In the genomic region with DNA sequence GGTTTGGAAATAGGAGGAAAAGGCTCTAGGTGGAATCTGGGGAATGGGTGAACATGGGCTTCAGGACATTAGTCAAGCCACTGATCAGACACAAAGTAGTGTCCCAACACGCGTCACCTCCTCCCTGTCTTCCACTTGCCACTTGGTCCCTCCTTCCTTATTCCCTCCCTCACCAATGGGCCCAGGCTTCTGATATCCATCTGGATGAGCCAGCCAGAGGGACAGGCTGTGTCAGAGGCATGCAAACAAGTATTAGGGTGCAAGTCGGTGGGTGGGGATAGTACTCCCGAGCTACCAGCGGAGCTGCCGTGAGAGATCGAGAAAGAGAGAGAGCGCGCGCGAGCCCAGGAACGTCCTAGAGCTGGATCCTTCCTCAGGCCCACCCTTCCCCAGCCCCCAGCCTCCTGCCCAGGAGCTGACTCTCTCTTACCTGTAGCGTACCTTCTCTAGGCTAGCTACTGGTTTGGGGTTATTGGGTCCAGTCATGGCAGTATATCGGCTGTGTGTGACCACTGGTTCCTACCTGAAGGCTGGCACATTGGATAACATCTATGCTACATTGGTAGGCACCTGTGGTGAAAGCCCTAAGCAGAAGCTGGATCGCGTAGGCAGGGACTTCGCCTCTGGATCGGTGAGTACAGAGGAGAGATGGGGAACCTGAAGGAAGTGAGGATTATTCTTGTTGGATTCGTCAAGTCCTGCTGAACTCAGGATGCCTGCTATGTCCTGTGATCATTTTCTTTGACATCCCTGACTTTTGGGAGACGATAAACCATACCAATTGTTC, we compare ENCODE assay signal across 9 mouse cellular contexts. TPM values are rescaled to one million over a fixed set of nuclear protein-coding genes. Genes with fewer than 3 reads are reported as not detected.
A peak's percentile ranks its signal among the peaks of the same experiment; 100 is the strongest.
DNase-seq lines count a peak whose midpoint lies in the region; ATAC-seq and TF ChIP-seq lines count a peak whose summit lies in the region.
"Had no signal": no experiment of that assay in that cellular context is flagged by ENCODE, and none has a peak within 500 bp of the region (broad histone marks: within the 10 kb centered on the region; RNA-seq: fewer than 3 reads in every experiment).

No protein-coding gene starts in this region.

- TF ChIP-seq EP300 in liver, embryonic 14.5 days (IDR thresholded peaks at IDR 0.05; ENCODE audit: low read depth) = no peak
- no peak for TF ChIP-seq EP300 in stomach, postnatal 0 days (optimal IDR thresholded peaks at IDR 0.05)

- H3K9ac ChIP-seq in forebrain, embryonic 15.5 days (replicated peaks) = peak overlapping the region; percentile 48
- H3K9ac ChIP-seq in liver, embryonic 14.5 days (replicated peaks) = peak overlapping the region; percentile 56
- H3K9ac ChIP-seq in stomach, postnatal 0 days (ENCODE audit: low read length) = peak overlapping the region; percentile 35; the same call in 1 of the 2 replicates

- no peak for ATAC-seq in CD4-positive, CD25-positive, alpha-beta regulatory T cell, adult 4 months
- ATAC-seq in forebrain, embryonic 15.5 days (replicated peaks) = no peak
- no peak for ATAC-seq in liver, embryonic 14.5 days (ENCODE audit: insufficient read depth)
- no peak for ATAC-seq in stomach, postnatal 0 days (ENCODE audit: low FRiP score, low TSS enrichment)

- H3K27me3 ChIP-seq in forebrain, embryonic 15.5 days = no peaks in the 10 kb centered on the region
- peaks cover 21% of the 10 kb centered on the region for H3K27me3 ChIP-seq in liver, embryonic 14.5 days (ENCODE audit: control insufficient read depth, insufficient read depth, low read length)
- H3K27me3 ChIP-seq in stomach, postnatal 0 days (ENCODE audit: control insufficient read depth, insufficient read depth, low read length) = no peaks in the 10 kb centered on the region

- 14% methylated on average over 20 of the region's 20 CpGs for WGBS in forebrain, embryonic 15.5 days
- WGBS in liver, embryonic 14.5 days (ENCODE audit: insufficient replicate concordance) = 12% methylated on average over 20 of the region's 20 CpGs
- WGBS in stomach, postnatal 0 days = 13% methylated on average over 18 of the region's 20 CpGs

- peak overlapping the region; percentile 65 for H3K4me3 ChIP-seq in forebrain, embryonic 15.5 days
- H3K4me3 ChIP-seq in liver, embryonic 14.5 days (ENCODE audit: insufficient read depth in 1 of 2, low read depth in 2 of 2, low read length in 2 of 2) = peak overlapping the region; percentile 73 to 88
- peak overlapping the region; percentile 37 for H3K4me3 ChIP-seq in stomach, postnatal 0 days (ENCODE audit: low read depth, low read length)

- no peak for TF ChIP-seq CTCF in liver, embryonic 14.5 days (IDR thresholded peaks at IDR 0.05; ENCODE audit: low read depth)
- TF ChIP-seq CTCF in stomach, postnatal 0 days (IDR thresholded peaks at IDR 0.05; ENCODE audit: low read depth) = 0 out of 2 replicates have a peak, but pooled peaks have one; percentile 5

- H3K4me1 ChIP-seq in forebrain, embryonic 15.5 days = peaks cover 21% of the 10 kb centered on the region
- H3K4me1 ChIP-seq in liver, embryonic 14.5 days (replicated peaks; ENCODE audit: control insufficient read depth in 2 of 2, insufficient read depth in 2 of 2, low read length in 1 of 2) = peaks cover 8 to 13% of the 10 kb centered on the region in 2 experiments
- H3K4me1 ChIP-seq in stomach, postnatal 0 days (replicated peaks; ENCODE audit: control insufficient read depth, insufficient read depth) = no peaks in the 10 kb centered on the region

- peak overlapping the region; percentile 77 for H3K4me2 ChIP-seq in forebrain, embryonic 15.5 days (replicated peaks)
- H3K4me2 ChIP-seq in liver, embryonic 14.5 days (ENCODE audit: low read depth) = peak overlapping the region; percentile 97
- H3K4me2 ChIP-seq in stomach, postnatal 0 days (replicated peaks; ENCODE audit: low read depth) = peak overlapping the region; percentile 65

- no peaks in the 10 kb centered on the region for H3K36me3 ChIP-seq in forebrain, embryonic 15.5 days
- no peaks in the 10 kb centered on the region for H3K36me3 ChIP-seq in liver, embryonic 14.5 days (replicated peaks; ENCODE audit: control insufficient read depth, insufficient read depth, low read depth)
- H3K36me3 ChIP-seq in stomach, postnatal 0 days (ENCODE audit: control insufficient read depth, insufficient read depth, low read length) = no peaks in the 10 kb centered on the region

- peak; percentile 58 for DNase-seq in CD4-positive, CD25-positive, alpha-beta regulatory T cell, adult 2 months (ENCODE audit: low read depth, low spot score)
- DNase-seq in right cerebral cortex, postnatal 14 days = peak; percentile 4
- DNase-seq in right cerebral cortex, adult 18-20 months = no peak
- DNase-seq in liver, embryonic 14.5 days (ENCODE audit: low read depth in 3 of 3, low spot score in 3 of 3) = no peak
- DNase-seq in stomach, postnatal 0 days (ENCODE audit: low spot score) = no peak
- DNase-seq in kidney, postnatal 36 days = no peak

- H3K9me3 ChIP-seq in forebrain, embryonic 15.5 days = no peaks in the 10 kb centered on the region
- H3K9me3 ChIP-seq in liver, embryonic 14.5 days (ENCODE audit: control insufficient read depth, low read length) = no peaks in the 10 kb centered on the region
- H3K9me3 ChIP-seq in stomach, postnatal 0 days (ENCODE audit: control insufficient read depth, low read length) = no peaks in the 10 kb centered on the region

- H3K27ac ChIP-seq in forebrain, embryonic 15.5 days (replicated peaks) = peak overlapping the region; percentile 77; the same call in 1 of the 2 replicates
- no peak overlapping the region for H3K27ac ChIP-seq in liver, embryonic 14.5 days
- peak overlapping the region; percentile 74 for H3K27ac ChIP-seq in stomach, postnatal 0 days (replicated peaks)

RNA-seq across cellular contexts. Expression of a gene that starts 0.4 kb away (rescaled TPM):
- polyA plus RNA-seq in CD4-positive, CD25-positive, alpha-beta regulatory T cell, adult 4 months (2017; shearing (Covaris generic)) = under 1 TPM in 1 of 2 experiments, not detected in 1; 0.35 TPM
- polyA plus RNA-seq in forebrain, embryonic 15.5 days (2015; fragmentation: Nextera tagmentation; extraction: Ambion mirVana) = 2.2 and 3.6 TPM in 2 replicates
- polyA plus RNA-seq in liver, embryonic 14.5 days (2012; rRNA removed) = 0.05 and 0.38 TPM in 2 replicates
- 0.15 TPM in 1 of 2 replicates, not detected in the other for polyA plus RNA-seq in liver, embryonic 14.5 days (2014; fragmentation: Nextera tagmentation; extraction: Ambion mirVana)
- polyA plus RNA-seq in stomach, postnatal 0 days (2015; fragmentation: Nextera tagmentation; extraction: Ambion mirVana) = 20.2 and 22.5 TPM in 2 replicates

RNA-seq across cellular contexts. Expression of a gene that starts 3.7 kb away (rescaled TPM):
- polyA plus RNA-seq in CD4-positive, CD25-positive, alpha-beta regulatory T cell, adult 4 months (2017; shearing (Covaris generic)) = not detected
- polyA plus RNA-seq in forebrain, embryonic 15.5 days (2015; fragmentation: Nextera tagmentation; extraction: Ambion mirVana) = 0.31 and 0.38 TPM in 2 replicates
- polyA plus RNA-seq in liver, embryonic 14.5 days (2012; rRNA removed) = 0.05 and 0.08 TPM in 2 replicates
- polyA plus RNA-seq in liver, embryonic 14.5 days (2014; fragmentation: Nextera tagmentation; extraction: Ambion mirVana) = not detected in 2 replicates
- 0.24 and 0.41 TPM in 2 replicates for polyA plus RNA-seq in stomach, postnatal 0 days (2015; fragmentation: Nextera tagmentation; extraction: Ambion mirVana)

RNA-seq across cellular contexts. Expression of a gene that starts 5.9 kb away (rescaled TPM):
- polyA plus RNA-seq in CD4-positive, CD25-positive, alpha-beta regulatory T cell, adult 4 months (2017; shearing (Covaris generic)) = not detected
- 0.42 and 0.46 TPM in 2 replicates for polyA plus RNA-seq in forebrain, embryonic 15.5 days (2015; fragmentation: Nextera tagmentation; extraction: Ambion mirVana)
- polyA plus RNA-seq in liver, embryonic 14.5 days (2012; rRNA removed) = 0.08 and 0.12 TPM in 2 replicates
- 0.05 TPM in 1 of 2 replicates, not detected in the other for polyA plus RNA-seq in liver, embryonic 14.5 days (2014; fragmentation: Nextera tagmentation; extraction: Ambion mirVana)
- polyA plus RNA-seq in stomach, postnatal 0 days (2015; fragmentation: Nextera tagmentation; extraction: Ambion mirVana) = 0.29 and 0.41 TPM in 2 replicates

RNA-seq across cellular contexts. Expression of a gene that starts 30.7 kb away (rescaled TPM):
- not detected for polyA plus RNA-seq in CD4-positive, CD25-positive, alpha-beta regulatory T cell, adult 4 months (2017; shearing (Covaris generic))
- not detected in 2 replicates for polyA plus RNA-seq in forebrain, embryonic 15.5 days (2015; fragmentation: Nextera tagmentation; extraction: Ambion mirVana)
- not detected in 2 replicates for polyA plus RNA-seq in liver, embryonic 14.5 days (2012; rRNA removed)
- not detected in 2 replicates for polyA plus RNA-seq in liver, embryonic 14.5 days (2014; fragmentation: Nextera tagmentation; extraction: Ambion mirVana)
- 80.5 and 91.8 TPM in 2 replicates for polyA plus RNA-seq in stomach, postnatal 0 days (2015; fragmentation: Nextera tagmentation; extraction: Ambion mirVana)
- polyA plus RNA-seq: gonadal fat pad, adult 2 months had no signal

RNA-seq across cellular contexts. Expression of a gene that starts 31.1 kb away (rescaled TPM):
- polyA plus RNA-seq in CD4-positive, CD25-positive, alpha-beta regulatory T cell, adult 4 months (2017; shearing (Covaris generic)) = 1 to 10 TPM; 4.5 to 6.6 TPM
- polyA plus RNA-seq in forebrain, embryonic 15.5 days (2015; fragmentation: Nextera tagmentation; extraction: Ambion mirVana) = 7.6 and 8.2 TPM in 2 replicates
- polyA plus RNA-seq in liver, embryonic 14.5 days (2012; rRNA removed) = 1.8 and 1.9 TPM in 2 replicates
- 3.0 and 4.2 TPM in 2 replicates for polyA plus RNA-seq in liver, embryonic 14.5 days (2014; fragmentation: Nextera tagmentation; extraction: Ambion mirVana)
- 7.7 and 13.1 TPM in 2 replicates for polyA plus RNA-seq in stomach, postnatal 0 days (2015; fragmentation: Nextera tagmentation; extraction: Ambion mirVana)

Comparison
In these comparisons a context has a peak if more than half of its experiments do, and no peak if none do; other contexts are left out.
1. DNase-seq: peak in CD4-positive, CD25-positive, alpha-beta regulatory T cell, adult 2 months (single experiment) and right cerebral cortex, postnatal 14 days (single experiment); none in right cerebral cortex, adult 18-20 months (single experiment), liver, embryonic 14.5 days (0 of 3), stomach, postnatal 0 days (single experiment) and kidney, postnatal 36 days (0 of 2).
2. Peak in every context shown above with its lines, with median percentiles within 50 percentile points of each other: H3K4me2 ChIP-seq, H3K4me3 ChIP-seq and H3K9ac ChIP-seq.